Mouse (Mus musculus) mesoderm, embryonic 11.5 days (tissue): ENCODE results near the gene Snrnp48.

Experiments used
- DNase-seq: peaks from one replicate; pipeline ENCODE4 v3.0.0-alpha.2; 2012; ENCODE audit warnings: low read depth, low spot score

Snrnp48 gene

DNA sequence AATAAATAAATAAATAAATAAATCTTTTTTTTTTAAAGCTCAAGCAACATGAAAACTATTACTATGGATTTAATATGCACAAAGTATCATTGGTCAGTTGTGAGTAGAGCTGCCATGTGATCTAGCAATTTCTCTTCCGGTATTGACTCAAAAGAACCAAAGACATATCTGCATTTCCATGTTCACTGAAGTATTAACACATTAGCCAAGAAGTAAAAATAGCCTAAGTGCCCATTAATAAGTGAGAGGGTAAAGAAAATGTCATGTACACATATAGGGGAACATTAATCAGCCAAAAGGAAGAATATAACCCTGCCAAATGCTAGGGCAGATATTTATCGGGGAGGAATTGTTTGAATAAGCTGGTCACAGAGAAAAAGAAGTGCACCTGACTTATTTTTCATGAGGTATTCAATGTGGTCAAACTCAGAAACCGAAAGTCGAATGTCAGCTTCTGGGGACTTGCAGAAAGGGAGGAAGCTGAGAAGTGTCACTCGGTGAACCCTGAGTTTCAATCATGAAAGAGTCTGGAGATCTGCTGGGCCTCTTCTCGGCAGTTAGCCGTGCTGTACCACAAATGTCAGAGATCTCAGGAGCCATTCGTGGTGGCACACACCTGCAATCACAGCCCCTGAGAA, 64.4 kb downstream of the Snrnp48 start:
- no peak for DNase-seq

DNA sequence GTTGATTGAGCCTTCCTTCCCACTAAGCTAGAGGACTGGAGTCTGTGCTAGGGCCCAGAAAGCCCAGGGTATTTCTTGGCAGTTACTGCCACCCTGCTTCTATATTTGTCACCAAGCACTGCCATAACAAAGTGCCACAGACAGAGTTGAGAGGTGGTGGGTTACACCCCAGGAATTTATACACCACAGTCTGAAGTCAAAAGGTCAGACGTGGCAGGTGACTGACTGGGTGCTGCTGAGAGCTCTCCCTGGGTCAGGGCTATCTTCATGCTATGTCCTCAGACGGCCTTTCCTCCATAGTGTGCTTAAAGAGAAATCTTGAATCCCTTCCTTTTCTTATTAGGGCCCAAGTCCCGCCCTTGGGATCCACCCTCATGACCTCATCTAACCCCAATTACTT, 67.9 kb downstream of the Snrnp48 start:
- DNase-seq, result no peak
